ENCODE assay signal across 7 mouse cellular contexts in genomic region chr17:6598356-6598755, GRCm38 (mm10).
DNase-seq lines count a peak whose midpoint lies in the region.
"Not testable (repeated sequence)": the region's sequence is repeated elsewhere in the genome, so short reads cannot be mapped to it uniquely, and the experiment has no call there.

No protein-coding gene starts in this region.

- not testable (repeated sequence) for H3K27me3 ChIP-seq in splenic B cell, adult 2 months (ENCODE audit: control insufficient read depth, insufficient read depth, low read length, poor library complexity, severe bottlenecking)

- H3K36me3 ChIP-seq in splenic B cell, adult 2 months (ENCODE audit: control insufficient read depth, insufficient read depth, low read length, poor library complexity, severe bottlenecking), result not testable (repeated sequence)

- DNase-seq in CD4-positive helper T cell, adult 2 months (ENCODE audit: low read depth, low spot score), result peak; percentile 63
- peak; percentile 32 to 37 for DNase-seq in CD8-positive naive resting alpha-beta T cell, adult 2 months (ENCODE audit: low read depth in 2 of 2, low spot score in 2 of 2)
- DNase-seq in T-cell, adult 2 months (ENCODE audit: low spot score), result peak; percentile 63
- peak; percentile 71 for DNase-seq in induced T-regulatory cell, adult 2 months (ENCODE audit: low read depth)
- DNase-seq in splenic B cell, adult 2 months (ENCODE audit: low read depth, low spot score), result peak; percentile 43
- DNase-seq in thymus, postnatal 14 days, result peak; percentile 42
- peak; percentile 34 for DNase-seq in thymus, postnatal 4 days

Comparison
In these comparisons a context has a peak if more than half of its experiments do, and no peak if none do; other contexts are left out.
1. Peak in every context shown above with its lines: DNase-seq.